13 mouse cellular contexts compared by ENCODE assay signal in genomic region chr17:70455036-70455435, GRCm38 (mm10).
"Had no signal": no experiment of that assay in that cellular context is flagged by ENCODE, and none has a peak within 500 bp of the region (broad histone marks: within the 10 kb centered on the region; RNA-seq: fewer than 3 reads in every experiment).

No protein-coding gene starts in this region.

- ATAC-seq: intestine, embryonic 15.5 days; lung, postnatal 0 days; midbrain, embryonic 15.5 days had no signal

- H3K4me3 ChIP-seq: intestine, embryonic 15.5 days; kidney, embryonic 15.5 days; liver, embryonic 13.5 days; midbrain, embryonic 12.5 days; midbrain, embryonic 15.5 days; neural tube, embryonic 13.5 days had no signal

- DNase-seq: kidney, adult 11 months; kidney, adult 8-10 months; kidney, postnatal 10 days; kidney, postnatal 36 days; liver, embryonic 13.5 days; lung, embryonic 14.5 days had no signal

- H3K27me3 ChIP-seq: intestine, embryonic 15.5 days; kidney, embryonic 15.5 days; liver, embryonic 13.5 days; midbrain, embryonic 12.5 days; midbrain, embryonic 15.5 days; neural tube, embryonic 13.5 days had no signal

- H3K4me1 ChIP-seq: intestine, embryonic 15.5 days; kidney, embryonic 15.5 days; liver, embryonic 13.5 days; midbrain, embryonic 12.5 days; midbrain, embryonic 15.5 days; neural tube, embryonic 13.5 days had no signal

- H3K9ac ChIP-seq: intestine, embryonic 15.5 days; kidney, embryonic 15.5 days; liver, embryonic 13.5 days; lung, embryonic 14.5 days; midbrain, embryonic 12.5 days; midbrain, embryonic 15.5 days; neural tube, embryonic 13.5 days had no signal

- H3K4me2 ChIP-seq: intestine, embryonic 15.5 days; kidney, embryonic 15.5 days; liver, embryonic 13.5 days; lung, embryonic 14.5 days; midbrain, embryonic 12.5 days; midbrain, embryonic 15.5 days; neural tube, embryonic 13.5 days had no signal

- H3K27ac ChIP-seq: intestine, embryonic 15.5 days; kidney, embryonic 15.5 days; liver, embryonic 13.5 days; macrophage; midbrain, embryonic 12.5 days; midbrain, embryonic 15.5 days; neural tube, embryonic 13.5 days had no signal

- H3K36me3 ChIP-seq: intestine, embryonic 15.5 days; kidney, embryonic 15.5 days; liver, embryonic 13.5 days; midbrain, embryonic 12.5 days; midbrain, embryonic 15.5 days; neural tube, embryonic 13.5 days had no signal

- H3K9me3 ChIP-seq: intestine, embryonic 15.5 days; kidney, embryonic 15.5 days; liver, embryonic 13.5 days; midbrain, embryonic 12.5 days; midbrain, embryonic 15.5 days; neural tube, embryonic 13.5 days had no signal
